Mouse (Mus musculus) stomach, embryonic 16.5 days (tissue): Measurements from ENCODE around the gene Man2a2. TPM values are rescaled to one million over a fixed set of nuclear protein-coding genes. Genes with fewer than 3 reads are reported as not detected.

Experiments
- ATAC-seq: fragments of 200-750 bp; cut with Nextera tagmentation; 2 replicates; pipeline ENCODE4 v1.8.0; 2017; ENCODE audit warnings: moderate number of reproducible peaks, moderate TSS enrichment; ENCODE audit not compliant: insufficient read depth, low FRiP score
- H3K27ac ChIP-seq: fragments of 300-500 bp; sonication (generic); 2 replicates; pipeline ENCODE4 v1.5.1; 2014; ENCODE audit warnings: low read length
- H3K27me3 ChIP-seq: fragments of 300-500 bp; sonication (generic); 2 replicates; pipeline ENCODE4 v1.6.1; 2014; ENCODE audit warnings: low read length, control low read depth, mixed read lengths; ENCODE audit not compliant: control insufficient read depth, insufficient read depth
- H3K36me3 ChIP-seq: fragments of 300-500 bp; sonication (generic); 2 replicates; pipeline ENCODE4 v1.6.1; 2014; ENCODE audit warnings: low read length; ENCODE audit not compliant: control insufficient read depth, insufficient read depth
- H3K4me1 ChIP-seq: fragments of 300-500 bp; sonication (generic); 2 replicates; pipeline ENCODE4 v1.6.1; 2014; ENCODE audit warnings: low read length, control low read depth, mixed read lengths; ENCODE audit not compliant: control insufficient read depth, insufficient read depth
- H3K4me2 ChIP-seq: fragments of 300-500 bp; sonication (generic); 2 replicates; pipeline ENCODE4 v1.6.1; 2014; ENCODE audit warnings: low read depth, low read length, mixed read lengths
- H3K4me3 ChIP-seq: fragments of 300-500 bp; sonication (generic); replicated peaks from 2 replicates; pipeline ENCODE4 v1.5.1; 2014; ENCODE audit warnings: mild to moderate bottlenecking, low read length
- H3K9ac ChIP-seq: fragments of 300-500 bp; sonication (generic); 2 replicates; pipeline ENCODE4 v1.6.1; 2014; ENCODE audit warnings: low read length
- H3K9me3 ChIP-seq: fragments of 300-500 bp; sonication (generic); replicated peaks from 2 replicates; pipeline ENCODE4 v1.6.1; 2016; ENCODE audit warnings: low read length, control low read depth; ENCODE audit not compliant: control insufficient read depth
- WGBS: fragments of 180-500 bp; shearing (Covaris S2); extraction: QIAGEN DNeasy Blood & Tissue Kit; methylation state at CpG from one replicate; pipeline ENCODE4 v1.1.7; 2014; 5-methylcytosine and 5-hydroxymethylcytosine counted together
- polyA plus RNA-seq: library from polyadenylated mRNA; unstranded; fragments of >200 nt; fragmentation: Nextera tagmentation; extraction: Ambion mirVana; gene quantifications from 2 replicates; pipeline ENCODE4 v1.2.1, GENCODE M21; 2015

The Man2a2 gene
- polyA plus RNA-seq = 13.8 and 14.7 TPM in 2 replicates

DNA sequence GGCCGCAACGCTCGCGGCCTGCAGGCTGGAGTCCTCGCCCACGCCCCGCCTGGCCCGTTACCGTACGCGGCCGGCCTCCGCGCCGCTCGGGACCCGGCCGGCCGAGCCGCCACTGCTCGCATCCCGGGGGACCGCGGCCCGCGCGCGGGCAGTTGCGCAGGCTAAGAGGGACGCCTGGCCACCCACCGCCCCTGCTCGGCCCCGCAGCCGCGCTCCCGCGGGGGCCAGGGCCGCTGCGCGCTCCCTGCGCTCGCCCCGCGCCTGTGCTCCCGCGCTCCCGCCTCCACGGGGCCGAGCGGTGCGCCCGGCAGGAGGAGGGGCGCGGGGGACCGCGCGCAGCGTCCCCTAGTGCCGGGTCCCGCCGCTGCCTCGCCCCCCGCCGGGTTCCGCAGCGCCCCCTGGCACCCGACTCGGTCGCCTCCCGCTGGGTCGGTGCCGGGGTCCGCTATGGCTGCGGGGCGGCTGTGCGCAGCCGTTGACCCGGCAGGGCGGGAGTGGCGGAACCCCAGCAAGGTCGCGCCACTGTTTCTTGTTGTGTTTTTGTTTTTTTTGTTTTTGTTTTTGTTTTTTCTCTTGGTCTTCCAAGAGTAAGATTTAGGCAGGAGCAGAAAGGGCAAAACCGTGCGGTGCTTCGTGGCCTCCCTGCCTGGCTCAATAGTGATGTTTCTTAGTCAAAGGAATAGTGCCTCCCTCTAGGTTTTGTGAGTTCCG, at the start of gene Man2a2:
Gene Man2a2 (minus strand): TSS at position 335 of the 711 bp plus-strand sequence.
- WGBS = under 1% methylated on average over 66 of the region's 86 CpGs

DNA sequence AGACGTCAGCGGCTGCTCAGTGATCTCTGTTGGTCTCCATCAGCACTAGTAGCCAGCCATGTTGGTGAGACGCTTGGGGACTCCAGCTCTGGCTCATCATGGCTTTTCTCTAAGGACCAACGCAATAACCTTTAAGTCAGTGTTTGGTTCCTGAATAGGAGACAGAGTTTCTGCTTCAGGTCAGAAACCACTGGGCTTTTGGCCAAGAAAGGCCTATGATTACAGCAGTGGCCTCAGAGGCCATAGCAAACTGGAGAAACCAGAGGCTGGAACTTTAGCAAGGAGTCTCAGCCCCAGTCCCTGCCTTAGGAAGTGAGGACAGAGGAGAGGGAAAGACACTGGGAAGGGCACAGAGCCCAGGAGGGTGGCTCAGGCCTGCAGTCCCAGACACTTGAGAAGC, 49.4 kb upstream of the Man2a2 start:
- Histone ChIP-seq H3K4me1 (peaks cover 5% of the 10 kb centered on the region; the same call in 1 of the 2 replicates), H3K4me3 (no peak overlapping the region), H3K27ac (no peak overlapping the region), H3K9me3 (no peaks in the 10 kb centered on the region), H3K27me3 (no peaks in the 10 kb centered on the region), H3K4me2 (no peak overlapping the region), H3K36me3 (no peaks in the 10 kb centered on the region), H3K9ac (no peak overlapping the region)
- 92% methylated on average over 4 of the region's 4 CpGs for WGBS
- ATAC-seq = no peak

More for the DNA sequence above, at the start of gene Man2a2:
- Histone ChIP-seq H3K4me1 (peaks cover 21% of the 10 kb centered on the region), H3K4me2 (peak within 1 kb of the TSS; percentile 73), H3K9ac (peak within 1 kb of the TSS; percentile 90), H3K27ac (peak within 1 kb of the TSS; percentile 77), H3K36me3 (peaks cover 13% of the 10 kb centered on the region), H3K9me3 (no peaks in the 10 kb centered on the region), H3K27me3 (no peaks in the 10 kb centered on the region), H3K4me3 (peak within 1 kb of the TSS; percentile 72)
- peak; percentile 78 for ATAC-seq

DNA sequence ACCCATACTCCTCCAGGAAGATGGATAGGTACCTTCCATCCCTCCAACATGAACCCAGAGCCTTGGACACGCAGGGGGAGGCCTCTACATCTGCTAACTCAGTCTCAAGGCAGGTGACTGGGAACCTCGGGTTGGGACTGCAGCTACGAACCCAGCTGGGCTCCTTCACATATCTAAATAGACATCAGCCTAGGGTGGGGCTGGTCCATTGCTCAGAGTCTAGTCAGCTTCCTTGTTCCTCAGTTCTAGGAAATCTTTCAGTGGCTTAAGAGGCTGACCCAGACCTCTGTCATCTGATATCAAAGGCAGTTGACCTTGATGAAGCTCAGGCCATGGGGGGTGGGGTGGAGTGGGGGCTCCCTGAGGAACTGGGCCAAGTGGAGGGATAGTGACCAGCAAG, 48.1 kb upstream of the Man2a2 start:
- H3K36me3 ChIP-seq = no peaks in the 10 kb centered on the region
- H3K27ac ChIP-seq = no peak overlapping the region
- peaks cover 5% of the 10 kb centered on the region; the same call in 1 of the 2 replicates for H3K4me1 ChIP-seq
- H3K9ac ChIP-seq = no peak overlapping the region
- no peak overlapping the region for H3K4me2 ChIP-seq
- H3K4me3 ChIP-seq = no peak overlapping the region
- 46% methylated on average over 3 of the region's 3 CpGs for WGBS
- ATAC-seq = no peak
- H3K9me3 ChIP-seq = no peaks in the 10 kb centered on the region
- no peaks in the 10 kb centered on the region for H3K27me3 ChIP-seq

DNA sequence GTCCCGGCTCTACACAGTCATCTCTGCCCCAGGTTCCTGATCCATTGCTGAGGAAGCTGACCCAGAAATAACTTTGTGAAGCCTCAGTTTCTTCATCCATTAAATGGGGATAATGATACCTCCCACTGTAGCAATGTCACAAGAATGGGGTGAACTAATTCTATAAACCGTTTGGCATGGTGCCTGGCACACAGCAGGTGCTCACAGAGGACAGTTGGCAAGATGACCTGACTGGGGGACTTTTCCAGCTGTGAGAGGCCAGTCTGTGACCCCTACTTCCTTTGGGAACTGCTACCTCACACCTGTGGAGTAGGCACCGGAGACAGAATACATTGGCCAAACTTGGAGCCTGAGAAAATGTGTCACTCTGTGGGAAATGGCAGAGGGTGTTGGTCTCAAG, 46.9 kb upstream of the Man2a2 start:
- 69% methylated on average over 3 of the region's 3 CpGs for WGBS
- Histone ChIP-seq H3K36me3 (no peaks in the 10 kb centered on the region), H3K9me3 (no peaks in the 10 kb centered on the region), H3K27me3 (no peaks in the 10 kb centered on the region), H3K4me1 (peaks cover 2% of the 10 kb centered on the region; the same call in 1 of the 2 replicates), H3K4me3 (no peak overlapping the region), H3K27ac (no peak overlapping the region), H3K4me2 (no peak overlapping the region), H3K9ac (no peak overlapping the region)
- no peak for ATAC-seq

DNA sequence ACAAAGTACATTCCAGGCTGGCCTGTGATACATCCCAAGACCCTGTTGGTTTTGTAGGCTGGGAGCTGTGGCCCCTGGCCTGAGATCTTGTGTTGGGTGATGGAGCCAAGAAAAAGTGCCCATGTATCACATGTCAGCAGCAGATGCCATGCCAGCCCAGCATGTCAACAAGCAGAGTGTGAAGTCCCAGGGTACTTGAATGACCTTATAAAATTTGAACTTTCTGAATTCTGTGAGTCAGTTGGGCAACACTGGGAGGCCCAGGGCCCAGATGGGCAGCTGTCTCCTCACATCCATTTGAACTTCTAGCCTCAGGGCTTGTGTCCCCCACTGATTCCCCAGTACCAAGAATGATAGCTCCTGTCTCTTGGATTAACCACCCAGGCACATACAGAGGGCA, 46.4 kb upstream of the Man2a2 start:
- no peaks in the 10 kb centered on the region for H3K36me3 ChIP-seq
- no peaks in the 10 kb centered on the region for H3K4me1 ChIP-seq
- H3K27me3 ChIP-seq = no peaks in the 10 kb centered on the region
- H3K9ac ChIP-seq = no peak overlapping the region
- no peak overlapping the region for H3K4me3 ChIP-seq
- H3K27ac ChIP-seq = no peak overlapping the region
- no peaks in the 10 kb centered on the region for H3K9me3 ChIP-seq
- ATAC-seq = no peak
- no peak overlapping the region for H3K4me2 ChIP-seq

DNA sequence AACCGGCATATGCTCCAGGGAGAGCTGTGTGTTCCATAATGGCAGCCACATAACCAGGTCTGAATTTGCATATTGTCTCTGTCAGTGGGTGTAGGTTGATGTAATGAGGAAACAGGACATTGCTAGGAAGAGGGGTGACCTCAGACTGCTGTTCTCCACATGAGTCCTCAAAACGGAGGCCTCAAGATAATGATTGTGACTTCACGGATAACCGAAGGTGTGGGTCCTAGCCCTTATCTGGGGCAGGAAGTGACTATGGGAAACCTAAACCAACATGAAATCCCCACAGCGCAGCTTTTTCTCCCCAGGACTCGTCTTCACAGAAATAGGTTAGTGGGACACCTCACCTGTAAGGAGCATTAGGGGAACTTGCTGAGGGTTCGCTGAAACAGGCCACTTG, 45.8 kb upstream of the Man2a2 start:
- no peak for ATAC-seq
- Histone ChIP-seq H3K4me3 (no peak overlapping the region), H3K27me3 (no peaks in the 10 kb centered on the region), H3K36me3 (no peaks in the 10 kb centered on the region), H3K9ac (no peak overlapping the region), H3K4me2 (no peak overlapping the region), H3K4me1 (no peaks in the 10 kb centered on the region), H3K9me3 (no peaks in the 10 kb centered on the region), H3K27ac (no peak overlapping the region)
- WGBS = 81% methylated on average over 7 of the region's 7 CpGs

DNA sequence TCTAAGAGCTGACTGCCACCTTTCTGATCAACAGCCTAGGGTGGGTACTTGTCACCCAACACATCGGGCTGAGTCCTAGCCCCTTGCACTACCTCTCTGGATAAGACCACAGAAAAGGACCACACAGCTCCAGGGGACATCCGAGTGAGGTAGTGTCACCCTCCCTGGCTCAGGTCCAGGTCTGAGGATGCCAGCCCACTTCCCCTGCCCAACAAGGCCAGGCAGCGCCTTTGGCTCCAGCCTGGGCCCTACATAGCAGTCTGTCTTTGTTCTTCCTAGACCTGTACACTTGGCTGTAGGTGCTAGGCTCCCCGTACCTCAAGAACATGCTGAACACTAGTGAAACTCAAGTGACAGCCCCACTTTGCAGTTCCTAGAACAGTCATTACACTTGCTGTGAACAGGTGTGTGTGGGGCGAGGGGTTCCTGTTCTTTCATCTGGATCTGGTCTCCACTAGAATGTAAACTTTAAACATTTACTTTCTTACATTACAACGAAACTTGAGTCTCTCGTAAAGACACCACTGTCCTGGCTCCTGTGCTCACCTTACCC, 43.2 kb upstream of the Man2a2 start:
- no peak overlapping the region for H3K4me3 ChIP-seq
- no peaks in the 10 kb centered on the region for H3K9me3 ChIP-seq
- WGBS = 73% methylated on average over 7 of the region's 7 CpGs
- H3K9ac ChIP-seq = no peak overlapping the region
- no peak overlapping the region for H3K27ac ChIP-seq
- no peaks in the 10 kb centered on the region for H3K36me3 ChIP-seq
- no peak overlapping the region for H3K4me2 ChIP-seq
- no peaks in the 10 kb centered on the region for H3K4me1 ChIP-seq
- ATAC-seq = no peak
- no peaks in the 10 kb centered on the region for H3K27me3 ChIP-seq

DNA sequence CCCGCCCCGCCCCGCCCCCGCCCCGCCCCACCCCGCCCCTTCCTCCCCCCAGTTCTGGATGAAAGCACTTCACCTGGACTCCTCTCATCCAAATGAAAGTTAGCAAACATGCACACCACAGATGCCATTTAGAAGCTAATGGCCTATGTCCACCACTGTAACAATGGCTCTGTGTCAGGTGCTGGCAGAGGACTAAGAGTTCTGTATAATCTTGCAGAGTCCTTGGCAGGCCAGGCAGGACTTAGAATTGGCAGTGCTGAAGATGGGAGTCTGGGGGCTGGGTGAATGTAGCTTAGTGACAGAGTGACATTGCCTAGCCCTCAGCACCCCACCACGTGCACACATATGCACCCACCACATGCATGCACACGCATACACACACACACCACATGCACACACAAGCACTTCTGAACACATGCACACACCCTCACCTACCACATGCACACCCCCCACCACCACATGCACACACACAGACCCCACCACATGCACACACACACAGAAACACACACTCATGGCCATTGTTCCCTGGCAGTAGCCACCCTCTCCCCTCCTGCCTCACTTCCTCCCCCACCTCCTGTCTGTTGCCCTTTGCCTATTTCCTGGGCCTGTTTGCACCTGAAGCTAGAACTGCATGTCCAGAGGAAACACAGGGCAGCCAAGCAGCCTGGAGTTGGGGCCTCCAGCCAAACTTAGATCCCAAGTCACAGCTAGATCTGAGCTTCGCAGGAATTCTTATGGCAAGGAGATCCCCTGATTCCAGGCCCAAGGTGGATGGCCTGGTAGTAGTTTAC, 42.5 kb upstream of the Man2a2 start:
- Histone ChIP-seq H3K36me3 (no peaks in the 10 kb centered on the region), H3K9ac (no peak overlapping the region), H3K9me3 (no peaks in the 10 kb centered on the region), H3K27ac (no peak overlapping the region), H3K4me1 (no peaks in the 10 kb centered on the region), H3K4me3 (no peak overlapping the region), H3K4me2 (no peak overlapping the region), H3K27me3 (no peaks in the 10 kb centered on the region)
- peak; percentile 11; the same call in 1 of the 2 replicates for ATAC-seq
- WGBS = 76% methylated on average over 9 of the region's 9 CpGs

DNA sequence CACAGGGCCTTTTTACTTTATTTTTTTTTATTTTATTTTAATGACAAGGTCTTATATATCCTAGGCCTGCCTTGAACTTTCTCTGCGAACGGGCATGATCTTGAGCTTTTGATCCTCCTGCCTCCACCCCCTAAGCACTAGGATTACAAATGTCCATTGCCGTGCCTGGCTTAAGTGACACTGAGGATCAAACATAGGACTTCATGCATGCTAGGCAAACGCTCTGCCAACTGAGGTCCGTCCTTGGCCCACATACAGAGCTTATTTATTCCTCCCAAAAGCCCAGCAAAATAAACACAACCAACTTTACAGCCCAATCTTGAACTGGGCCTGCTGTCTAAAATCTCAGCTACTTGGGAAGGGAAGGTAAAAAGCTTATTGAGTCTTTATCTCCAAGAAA, 41.6 kb upstream of the Man2a2 start:
- H3K9ac ChIP-seq = no peak overlapping the region
- H3K4me2 ChIP-seq = no peak overlapping the region
- H3K27me3 ChIP-seq = no peaks in the 10 kb centered on the region
- H3K27ac ChIP-seq = no peak overlapping the region
- H3K9me3 ChIP-seq = no peaks in the 10 kb centered on the region
- no peak overlapping the region for H3K4me3 ChIP-seq
- no peaks in the 10 kb centered on the region for H3K4me1 ChIP-seq
- H3K36me3 ChIP-seq = no peaks in the 10 kb centered on the region
- WGBS = 68% methylated on average over 5 of the region's 5 CpGs
- no peak for ATAC-seq
